Mouse (Mus musculus) heart, postnatal 0 days (tissue): Measurements from ENCODE around the gene Traf7.

Experiments used
- CTCF ChIP-seq: IDR thresholded peaks from 2 replicates; pipeline ENCODE4 v1.5.1; 2016; ENCODE audit warnings: antibody characterized with exemption, control low read depth, low read depth
- EP300 ChIP-seq: IDR thresholded peaks from 2 replicates; pipeline ENCODE4 v1.6.1; 2016; ENCODE audit warnings: antibody characterized with exemption, low read depth

- TF ChIP-seq CTCF: no peak
- no peak for TF ChIP-seq EP300
Measured at GRCm38 (mm10) chr17:24483495-24483894, 44.2 kb downstream of the Traf7 start.
